Mouse (Mus musculus) kidney, adult 2 months (tissue): Measurements from ENCODE around the gene Banp. TPM values are rescaled to one million over a fixed set of nuclear protein-coding genes. Genes with fewer than 3 reads are reported as not detected.
A peak's percentile ranks its signal among the peaks of the same experiment; 100 is the strongest.

Source experiments
- DNase-seq: peaks from one replicate; pipeline ENCODE4 v3.0.0; 2021
- H3K27ac ChIP-seq: fragments of 200-500 bp; 2 replicates; pipeline ENCODE4 v1.5.1; 2012; ENCODE audit warnings: low read depth, low read length, control low read depth, inconsistent platforms; ENCODE audit not compliant: insufficient read depth
- H3K27me3 ChIP-seq: fragments of 200-500 bp; replicated peaks from 2 replicates; pipeline ENCODE4 v1.6.1; 2012; ENCODE audit warnings: mild to moderate bottlenecking, moderate library complexity, low read length, inconsistent platforms; ENCODE audit not compliant: control insufficient read depth, insufficient read depth
- H3K36me3 ChIP-seq: fragments of 200-500 bp; 2 replicates; pipeline ENCODE4 v1.6.1; 2012; ENCODE audit warnings: mild to moderate bottlenecking, moderate library complexity, low read length, inconsistent platforms; ENCODE audit not compliant: control insufficient read depth, insufficient read depth
- H3K4me1 ChIP-seq: fragments of 200-500 bp; 2 replicates; pipeline ENCODE4 v1.6.1; 2011; ENCODE audit warnings: low read length; ENCODE audit not compliant: control insufficient read depth, insufficient read depth
- H3K4me3 ChIP-seq: fragments of 200-500 bp; 2 replicates; pipeline ENCODE4 v1.5.1; 2011; ENCODE audit warnings: mild to moderate bottlenecking, low read depth, low read length, control low read depth; ENCODE audit not compliant: insufficient read depth
- CTCF ChIP-seq: fragments of 200-500 bp; conservative IDR thresholded peaks from 2 replicates; pipeline ENCODE4 v1.5.1; 2011; ENCODE audit warnings: low read depth, mild to moderate bottlenecking, control low read depth, low read length, moderate library complexity, mixed read lengths; ENCODE audit not compliant: insufficient read depth, insufficient read length
- POLR2A ChIP-seq: fragments of 200-500 bp; IDR thresholded peaks from one replicate; pipeline ENCODE4 v1.6.1; 2011; ENCODE audit warnings: low read depth, low read length, control low read depth
- WGBS: fragments of 180-500 bp; shearing (Covaris S2); methylation state at CpG from one replicate; pipeline ENCODE4 v1.1.7; 2018; 5-methylcytosine and 5-hydroxymethylcytosine counted together
- polyA plus RNA-seq: library from polyadenylated mRNA; depleted of rRNA; stranded (reverse); fragments of >200 nt; gene quantifications from 2 replicates; pipeline ENCODE4 v1.2.3, GENCODE M21; 2012

Banp gene
- polyA plus RNA-seq, 1 experiment: 35.7 TPM

DNA sequence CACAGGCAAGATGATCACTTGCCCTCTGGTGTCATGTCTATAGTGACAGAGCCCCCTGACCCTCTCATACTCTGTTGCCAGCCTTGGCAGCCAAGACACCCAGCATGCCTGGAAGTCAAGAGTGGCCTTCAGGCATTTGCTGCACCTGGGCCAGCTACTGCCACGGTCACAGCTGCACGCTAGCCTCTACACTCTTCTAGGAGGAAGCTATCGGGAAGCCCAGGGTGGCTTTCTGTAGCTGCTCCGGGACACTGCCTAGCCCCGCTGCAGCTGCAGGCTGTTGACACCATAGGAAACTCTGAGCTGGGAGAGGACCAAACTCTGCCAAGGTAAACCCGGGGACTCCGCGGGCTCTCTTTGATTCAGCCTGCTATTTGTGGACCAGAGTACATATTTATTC, 36.2 kb upstream of the Banp start:
- no peaks in the 10 kb centered on the region for H3K4me1 ChIP-seq
- no peaks in the 10 kb centered on the region for H3K36me3 ChIP-seq
- H3K27me3 ChIP-seq: no peaks in the 10 kb centered on the region
- no peak for TF ChIP-seq POLR2A
- no peak for TF ChIP-seq CTCF
- H3K4me3 ChIP-seq: no peak overlapping the region
- 76% methylated on average over 8 of the region's 8 CpGs for WGBS
- H3K27ac ChIP-seq: no peak overlapping the region
- DNase-seq: no peak

DNA sequence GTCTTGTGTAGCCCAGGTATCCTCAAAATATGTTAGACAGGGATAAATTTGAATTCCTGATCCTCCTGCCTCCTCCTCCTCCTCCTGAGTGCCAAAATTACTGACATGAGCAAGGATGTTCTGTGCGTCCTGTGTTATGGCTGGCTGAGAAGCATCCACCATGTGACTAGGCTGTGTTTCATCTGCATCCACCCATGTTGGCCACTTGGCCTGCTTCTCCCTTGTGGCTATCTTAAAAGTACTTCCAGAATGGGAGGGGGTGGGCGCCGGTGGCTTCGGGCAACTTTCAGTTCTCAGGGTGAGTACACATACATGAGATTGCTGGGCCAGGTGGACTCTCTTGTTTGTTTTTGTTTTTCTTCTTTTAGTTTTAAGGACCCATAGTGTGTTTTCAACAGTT, 30.4 kb upstream of the Banp start:
- H3K4me3 ChIP-seq: no peak overlapping the region
- no peak for DNase-seq
- H3K27me3 ChIP-seq: no peaks in the 10 kb centered on the region
- WGBS: 57% methylated on average over 4 of the region's 4 CpGs
- no peaks in the 10 kb centered on the region for H3K36me3 ChIP-seq
- no peak overlapping the region for H3K27ac ChIP-seq
- no peaks in the 10 kb centered on the region for H3K4me1 ChIP-seq
- no peak for TF ChIP-seq POLR2A
- TF ChIP-seq CTCF: no peak

DNA sequence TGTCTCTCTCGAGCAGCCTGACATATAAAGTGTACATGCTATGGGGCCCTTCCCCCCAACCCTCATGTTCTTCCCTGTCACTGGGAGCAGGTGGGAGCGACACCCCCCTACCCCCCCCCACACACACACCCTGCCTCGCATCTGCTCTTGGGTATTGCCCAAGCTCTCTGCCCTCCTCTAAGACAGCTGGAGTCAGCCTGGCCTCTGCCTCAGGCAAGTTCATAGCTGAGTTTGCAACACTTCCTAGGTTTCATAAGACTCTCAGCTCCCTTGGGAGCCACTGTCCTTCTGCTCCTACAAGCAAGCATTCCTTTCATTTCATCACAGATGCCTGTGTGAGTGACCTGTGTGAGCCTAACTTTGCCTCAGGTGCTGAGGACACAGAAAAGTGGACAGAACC, 29.8 kb upstream of the Banp start:
- H3K27me3 ChIP-seq: no peaks in the 10 kb centered on the region
- 44% methylated on average over 3 of the region's 3 CpGs for WGBS
- H3K36me3 ChIP-seq: no peaks in the 10 kb centered on the region
- DNase-seq: peak; percentile 54
- no peak overlapping the region for H3K4me3 ChIP-seq
- no peaks in the 10 kb centered on the region for H3K4me1 ChIP-seq
- H3K27ac ChIP-seq: no peak overlapping the region
- TF ChIP-seq CTCF (no peak), POLR2A (no peak)

DNA sequence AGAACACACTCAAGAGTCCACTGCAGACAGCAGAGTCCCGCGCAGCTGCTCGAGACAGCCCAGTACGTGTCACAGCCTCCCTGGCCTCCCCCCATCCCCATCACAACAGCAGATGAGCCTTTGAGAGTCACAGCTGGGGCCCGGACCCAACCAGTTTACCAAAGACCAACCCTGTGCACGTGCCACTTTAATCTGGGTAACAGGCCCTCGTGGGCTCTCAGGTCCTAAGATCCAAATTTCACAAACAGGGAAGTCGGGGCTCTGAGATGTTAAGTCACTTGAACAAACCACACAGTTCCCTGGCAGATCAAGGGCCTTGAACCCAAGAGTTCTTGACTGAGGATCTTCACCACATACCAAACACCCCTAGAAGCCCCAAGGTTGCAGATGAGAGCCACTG, 28.0 kb upstream of the Banp start:
- DNase-seq: no peak
- no peak overlapping the region for H3K27ac ChIP-seq
- 72% methylated on average over 8 of the region's 8 CpGs for WGBS
- H3K36me3 ChIP-seq: no peaks in the 10 kb centered on the region
- TF ChIP-seq POLR2A (no peak), CTCF (no peak)
- H3K4me3 ChIP-seq: no peak overlapping the region
- H3K4me1 ChIP-seq: no peaks in the 10 kb centered on the region
- H3K27me3 ChIP-seq: no peaks in the 10 kb centered on the region

DNA sequence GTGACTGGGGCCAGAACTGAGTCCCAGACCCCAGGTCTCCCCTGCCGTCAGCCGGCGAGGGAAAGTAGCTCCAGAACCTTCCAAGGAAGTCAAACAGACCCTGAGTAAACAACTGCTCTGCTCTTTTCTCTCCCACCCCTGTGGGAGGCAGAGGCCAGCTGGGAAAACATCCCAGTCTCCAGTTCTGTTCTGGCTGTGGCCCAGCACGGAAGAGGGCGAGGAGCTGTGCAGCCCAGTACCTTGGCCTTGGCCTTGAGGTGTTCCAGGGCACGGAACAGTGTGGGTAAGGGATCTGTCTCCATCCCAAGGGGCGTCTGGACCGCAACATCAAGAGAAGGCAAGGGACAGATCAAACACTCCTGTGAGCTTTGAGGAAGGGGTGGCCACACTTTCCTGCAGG, 27.4 kb upstream of the Banp start:
- TF ChIP-seq CTCF: no peak
- no peak for TF ChIP-seq POLR2A
- WGBS: 46% methylated on average over 8 of the region's 8 CpGs
- DNase-seq: peak; percentile 51
- H3K4me1 ChIP-seq: no peaks in the 10 kb centered on the region
- no peaks in the 10 kb centered on the region for H3K36me3 ChIP-seq
- no peak overlapping the region for H3K27ac ChIP-seq
- no peaks in the 10 kb centered on the region for H3K27me3 ChIP-seq
- no peak overlapping the region for H3K4me3 ChIP-seq

DNA sequence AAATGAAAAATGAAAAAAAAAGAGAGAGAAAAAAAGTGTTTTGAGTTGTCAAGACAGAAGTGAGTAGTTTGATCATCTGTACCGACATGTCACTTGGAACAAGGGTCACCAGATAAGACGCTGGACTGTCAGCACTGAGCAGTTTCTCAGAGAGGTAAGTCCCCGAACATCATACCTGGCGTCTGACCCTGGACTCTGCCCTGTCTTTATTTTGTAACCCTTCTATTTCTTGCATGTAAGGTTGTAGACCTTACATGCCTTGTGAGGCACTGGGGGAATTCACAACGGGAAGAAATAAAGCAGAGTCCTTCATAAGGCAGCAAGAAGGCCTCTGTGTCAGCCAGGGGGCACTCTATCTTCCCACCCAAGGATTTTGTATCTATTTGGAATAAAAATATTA, 24.9 kb upstream of the Banp start:
- 75% methylated on average over 5 of the region's 5 CpGs for WGBS
- H3K4me3 ChIP-seq: no peak overlapping the region

DNA sequence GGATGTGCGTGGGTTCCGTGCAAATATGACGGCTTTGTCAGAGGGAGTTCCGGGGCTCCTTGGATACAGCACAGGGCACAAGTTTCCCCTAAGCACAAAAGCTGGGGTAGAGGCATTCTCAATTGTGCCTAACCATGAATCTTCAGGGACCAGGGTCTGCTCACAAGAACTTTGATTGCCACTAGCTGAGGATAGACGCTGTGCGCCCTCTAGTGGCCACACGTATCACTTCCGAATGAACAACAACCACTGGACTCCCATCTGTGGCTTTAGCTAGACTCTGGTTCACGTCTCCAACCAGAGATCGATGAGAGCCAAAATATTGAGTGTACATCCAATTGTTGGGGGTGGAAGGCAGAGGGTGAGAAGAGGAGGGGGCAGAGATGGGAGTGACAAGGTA, 23.9 kb upstream of the Banp start:
- no peaks in the 10 kb centered on the region for H3K36me3 ChIP-seq
- peak; percentile 77 for DNase-seq
- H3K4me1 ChIP-seq: no peaks in the 10 kb centered on the region
- H3K27me3 ChIP-seq: no peaks in the 10 kb centered on the region
- H3K4me3 ChIP-seq: no peak overlapping the region
- H3K27ac ChIP-seq: no peak overlapping the region
- 26% methylated on average over 10 of the region's 10 CpGs for WGBS
- TF ChIP-seq CTCF (peak; percentile 91), POLR2A (no peak)

More for the DNA sequence above, 24.9 kb upstream of the Banp start:
- Histone ChIP-seq H3K36me3 (no peaks in the 10 kb centered on the region), H3K4me1 (no peaks in the 10 kb centered on the region), H3K27me3 (no peaks in the 10 kb centered on the region), H3K27ac (no peak overlapping the region)
- DNase-seq: no peak
- no peak for TF ChIP-seq POLR2A
- no peak for TF ChIP-seq CTCF

DNA sequence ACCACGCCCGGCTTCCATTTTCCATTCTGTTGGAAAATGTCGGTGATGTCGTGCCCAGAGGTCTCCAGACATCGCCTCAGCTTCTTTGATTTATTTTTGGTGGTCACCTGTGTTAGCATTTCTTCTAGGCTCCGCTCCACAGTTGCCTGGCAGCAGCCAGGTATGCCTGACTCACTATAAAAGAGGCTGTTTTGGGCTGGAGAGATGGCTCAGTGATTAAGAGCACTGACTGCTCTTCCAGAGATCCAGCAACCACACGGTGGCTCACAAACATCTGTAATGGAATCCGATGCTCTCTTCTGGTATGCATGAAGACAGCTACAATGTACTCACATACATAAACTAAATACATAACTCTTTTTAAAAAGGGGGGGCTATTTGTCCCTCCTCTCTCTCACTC, 23.3 kb upstream of the Banp start:
- DNase-seq: no peak
- 68% methylated on average over 8 of the region's 8 CpGs for WGBS
- H3K4me3 ChIP-seq: no peak overlapping the region
- TF ChIP-seq CTCF (no peak), POLR2A (no peak)
- no peaks in the 10 kb centered on the region for H3K27me3 ChIP-seq
- H3K36me3 ChIP-seq: no peaks in the 10 kb centered on the region
- no peak overlapping the region for H3K27ac ChIP-seq
- no peaks in the 10 kb centered on the region for H3K4me1 ChIP-seq
